Mouse (Mus musculus) heart, adult 2 months (tissue): ENCODE data around the gene Arhgef17.

Experiments
- CTCF ChIP-seq: fragments of 200-600 bp; IDR thresholded peaks from 2 replicates; pipeline ENCODE4 v1.8.1; 2022; ENCODE audit warnings: antibody characterized with exemption, mild to moderate bottlenecking, moderate library complexity
- POLR2A ChIP-seq: fragments of 200-500 bp; IDR thresholded peaks from 2 replicates; pipeline ENCODE4 v1.6.1; 2011; ENCODE audit warnings: mild to moderate bottlenecking, low read depth, low read length, control low read depth; ENCODE audit not compliant: insufficient read depth

GRCm38 (mm10) chr7:100924200-100924599, 7.7 kb downstream of the Arhgef17 start:
- TF ChIP-seq CTCF (no peak), POLR2A (no peak)
